Mouse (Mus musculus) lung, postnatal 0 days (tissue): Measurements from ENCODE around the gene Col23a1. TPM values are rescaled to one million over a fixed set of nuclear protein-coding genes. Genes with fewer than 3 reads are reported as not detected.

ENCODE experiments used
- ATAC-seq: fragments of 200-750 bp; cut with Nextera tagmentation; 2 replicates; pipeline ENCODE4 v1.8.0; 2017; ENCODE audit warnings: moderate library complexity
- DNase-seq: peaks from one replicate; pipeline ENCODE4 v3.0.0-alpha.2; 2016; ENCODE audit warnings: low spot score
- H3K27ac ChIP-seq: fragments of 300-500 bp; sonication (generic); 2 replicates; pipeline ENCODE4 v1.5.1; 2014; ENCODE audit warnings: antibody characterized with exemption, mild to moderate bottlenecking, low read length, mixed read lengths
- H3K27me3 ChIP-seq: fragments of 300-500 bp; sonication (generic); replicated peaks from 2 replicates; pipeline ENCODE4 v1.6.1; 2014; ENCODE audit warnings: low read length, mixed read lengths; ENCODE audit not compliant: insufficient read depth
- H3K36me3 ChIP-seq: fragments of 300-500 bp; sonication (generic); 2 replicates; pipeline ENCODE4 v1.6.1; 2014; ENCODE audit warnings: low read length, mixed read lengths; ENCODE audit not compliant: insufficient read depth
- H3K4me1 ChIP-seq: fragments of 300-500 bp; sonication (generic); 2 replicates; pipeline ENCODE4 v1.6.1; 2014; ENCODE audit warnings: antibody characterized with exemption, low read depth, low read length, mixed read lengths; ENCODE audit not compliant: insufficient read depth
- H3K4me2 ChIP-seq: fragments of 300-500 bp; sonication (generic); replicated peaks from 2 replicates; pipeline ENCODE4 v1.6.1; 2014; ENCODE audit warnings: low read depth, mild to moderate bottlenecking, low read length, moderate library complexity, mixed read lengths
- H3K4me3 ChIP-seq: fragments of 300-500 bp; sonication (generic); 2 replicates; pipeline ENCODE4 v1.5.1; 2014; ENCODE audit warnings: low read depth, low read length
- H3K9ac ChIP-seq: fragments of 300-500 bp; sonication (generic); replicated peaks from 2 replicates; pipeline ENCODE4 v1.6.1; 2014; ENCODE audit warnings: low read depth, mild to moderate bottlenecking
- H3K9me3 ChIP-seq: fragments of 300-500 bp; sonication (generic); 2 replicates; pipeline ENCODE4 v1.6.1; 2016; ENCODE audit warnings: low read length, mixed read lengths
- CTCF ChIP-seq: IDR thresholded peaks from 2 replicates; pipeline ENCODE4 v1.5.1; 2016; ENCODE audit warnings: antibody characterized with exemption, mild to moderate bottlenecking
- EP300 ChIP-seq: IDR thresholded peaks from 2 replicates; pipeline ENCODE4 v1.6.1; 2016; ENCODE audit warnings: antibody characterized with exemption, mild to moderate bottlenecking, control low read depth
- WGBS: fragments of 180-500 bp; shearing (Covaris S2); extraction: QIAGEN DNeasy Blood & Tissue Kit; methylation state at CpG from one replicate; pipeline ENCODE4 v1.1.7; 2014; 5-methylcytosine and 5-hydroxymethylcytosine counted together
- polyA plus RNA-seq: library from polyadenylated mRNA; unstranded; fragments of >200 nt; fragmentation: Nextera tagmentation; extraction: Ambion mirVana; gene quantifications from 2 replicates; pipeline ENCODE4 v1.2.1, GENCODE M21; 2015

The Col23a1 gene
- polyA plus RNA-seq, 1 experiment from 2014 or later: 17.2 TPM

GRCm38 (mm10) chr11:51400356-51400755 is 110.6 kb downstream of the Col23a1 start:
- no peak for TF ChIP-seq CTCF
- TF ChIP-seq EP300: no peak
- Histone ChIP-seq H3K4me1 (no peaks in the 10 kb centered on the region), H3K27me3 (no peaks in the 10 kb centered on the region), H3K9ac (no peak overlapping the region), H3K4me2 (no peak overlapping the region), H3K4me3 (no peak overlapping the region), H3K36me3 (no peaks in the 10 kb centered on the region), H3K27ac (no peak overlapping the region), H3K9me3 (no peaks in the 10 kb centered on the region)
- DNase-seq (no peak), ATAC-seq (no peak)
- 77% methylated on average over 11 of the region's 11 CpGs for WGBS

GRCm38 (mm10) chr11:51401481-51402128 is 111.9 kb downstream of the Col23a1 start:
- 73% methylated on average over 10 of the region's 10 CpGs for whole genome bisulfite sequencing
- H3K4me3 ChIP-seq: no peak overlapping the region
- ATAC-seq: no peak
- H3K9me3 ChIP-seq: no peaks in the 10 kb centered on the region
- H3K4me1 ChIP-seq: no peaks in the 10 kb centered on the region
- TF ChIP-seq CTCF (no peak), EP300 (no peak)
- H3K4me2 ChIP-seq: no peak overlapping the region
- no peak for DNase-seq
- H3K9ac ChIP-seq: no peak overlapping the region
- no peaks in the 10 kb centered on the region for H3K36me3 ChIP-seq
- no peaks in the 10 kb centered on the region for H3K27me3 ChIP-seq
- H3K27ac ChIP-seq: no peak overlapping the region

- no peaks in the 10 kb centered on the region for H3K27me3 ChIP-seq
- WGBS: 56% methylated on average over 2 of the region's 2 CpGs
- H3K36me3 ChIP-seq: no peaks in the 10 kb centered on the region
- H3K9ac ChIP-seq: no peak overlapping the region
- no peak overlapping the region for H3K4me3 ChIP-seq
- H3K9me3 ChIP-seq: no peaks in the 10 kb centered on the region
- TF ChIP-seq EP300 (no peak), CTCF (no peak)
- no peak for ATAC-seq
- no peaks in the 10 kb centered on the region for H3K4me1 ChIP-seq
- H3K4me2 ChIP-seq: no peak overlapping the region
- DNase-seq: no peak
- H3K27ac ChIP-seq: no peak overlapping the region
These were observed 114.2 kb downstream of the Col23a1 start for GRCm38 (mm10) chr11:51403886-51404285.

- Histone ChIP-seq H3K27me3 (no peaks in the 10 kb centered on the region), H3K36me3 (no peaks in the 10 kb centered on the region), H3K4me1 (no peaks in the 10 kb centered on the region), H3K4me3 (no peak overlapping the region), H3K4me2 (no peak overlapping the region), H3K9ac (no peak overlapping the region), H3K27ac (no peak overlapping the region), H3K9me3 (no peaks in the 10 kb centered on the region)
- DNase-seq (no peak), ATAC-seq (no peak)
- TF ChIP-seq EP300: no peak
- no peak for TF ChIP-seq CTCF
- 63% methylated on average over 5 of the region's 5 CpGs for WGBS
These were observed 115.2 kb downstream of the Col23a1 start for GRCm38 (mm10) chr11:51404865-51405440.

- ATAC-seq (no peak), DNase-seq (no peak)
- Histone ChIP-seq H3K4me3 (no peak overlapping the region), H3K36me3 (no peaks in the 10 kb centered on the region), H3K9me3 (no peaks in the 10 kb centered on the region), H3K27me3 (no peaks in the 10 kb centered on the region), H3K9ac (no peak overlapping the region), H3K4me2 (no peak overlapping the region), H3K27ac (no peak overlapping the region), H3K4me1 (no peaks in the 10 kb centered on the region)
- 88% methylated on average over 8 of the region's 8 CpGs for WGBS
- TF ChIP-seq CTCF (no peak), EP300 (no peak)
These were observed 116.8 kb downstream of the Col23a1 start for GRCm38 (mm10) chr11:51406531-51406930.

GRCm38 (mm10) chr11:51407351-51407750 is 117.6 kb downstream of the Col23a1 start:
- no peaks in the 10 kb centered on the region for H3K36me3 ChIP-seq
- 80% methylated on average over 8 of the region's 8 CpGs for WGBS

More at GRCm38 (mm10) chr11:51407351-51407750, 117.6 kb downstream of the Col23a1 start:
- Histone ChIP-seq H3K9me3 (no peaks in the 10 kb centered on the region), H3K4me2 (no peak overlapping the region), H3K4me1 (no peaks in the 10 kb centered on the region), H3K27ac (no peak overlapping the region), H3K9ac (no peak overlapping the region), H3K27me3 (no peaks in the 10 kb centered on the region), H3K4me3 (no peak overlapping the region)
- ATAC-seq (no peak), DNase-seq (no peak)
- TF ChIP-seq EP300 (no peak), CTCF (no peak)
